In the genomic region with DNA sequence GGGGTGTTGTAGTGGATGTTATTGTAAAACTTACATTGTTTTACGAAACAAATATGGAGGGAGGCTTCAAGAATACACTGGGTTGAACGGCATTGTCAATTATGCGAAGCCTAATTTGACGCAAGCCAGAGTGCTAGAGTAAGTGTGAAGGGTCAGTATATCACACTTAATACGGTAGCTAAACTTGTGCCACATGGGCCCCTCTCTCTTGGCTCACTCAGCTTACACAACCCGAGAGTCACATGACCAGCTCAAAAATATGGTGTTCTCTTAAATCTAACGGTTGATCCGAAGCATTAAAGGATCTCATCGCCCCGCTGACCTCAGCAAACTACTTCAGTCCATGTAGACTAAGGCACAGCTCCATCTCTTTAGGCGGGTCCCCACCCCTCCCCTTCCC, we compare ENCODE assay signal across 9 mouse cellular contexts. TPM values are rescaled to one million over a fixed set of nuclear protein-coding genes. Genes with fewer than 3 reads are reported as not detected.
DNase-seq lines count a peak whose midpoint lies in the region; ATAC-seq and TF ChIP-seq lines count a peak whose summit lies in the region.
"Had no signal": no experiment of that assay in that cellular context is flagged by ENCODE, and none has a peak within 500 bp of the region (broad histone marks: within the 10 kb centered on the region; RNA-seq: fewer than 3 reads in every experiment).

No protein-coding gene starts in this region.

- H3K27ac ChIP-seq in lung, postnatal 0 days (ENCODE audit: low read length), result no peak overlapping the region
- no peak overlapping the region for H3K27ac ChIP-seq in forebrain, postnatal 0 days (ENCODE audit: low read depth, low read length)
- no peak overlapping the region for H3K27ac ChIP-seq in liver, embryonic 13.5 days
- H3K27ac ChIP-seq in stomach, postnatal 0 days (replicated peaks), result no peak overlapping the region

- peak; percentile 64 for DNase-seq in lung, postnatal 0 days (ENCODE audit: low spot score)
- no peak for DNase-seq in lung, postnatal 25 days (ENCODE audit: low spot score)
- no peak for DNase-seq in forebrain, postnatal 0 days
- no peak for DNase-seq in liver, embryonic 13.5 days
- no peak for DNase-seq in stomach, postnatal 0 days (ENCODE audit: low spot score)
- DNase-seq in layer of hippocampus, postnatal 36 days, result no peak
- no peak for DNase-seq in thymus, postnatal 10 days (ENCODE audit: low spot score in 2 of 2)
- DNase-seq: cerebellum, adult 8-10 months; kidney, postnatal 14 days had no signal

- no peaks in the 10 kb centered on the region for H3K27me3 ChIP-seq in lung, postnatal 0 days (replicated peaks; ENCODE audit: insufficient read depth, low read length)
- no peaks in the 10 kb centered on the region for H3K27me3 ChIP-seq in forebrain, postnatal 0 days (ENCODE audit: insufficient read depth, low read length)
- no peaks in the 10 kb centered on the region for H3K27me3 ChIP-seq in liver, embryonic 13.5 days
- no peaks in the 10 kb centered on the region for H3K27me3 ChIP-seq in stomach, postnatal 0 days (ENCODE audit: control insufficient read depth, insufficient read depth, low read length)

- WGBS in lung, postnatal 0 days, result 47% methylated on average over 11 of the region's 11 CpGs
- 36% methylated on average over 11 of the region's 11 CpGs for WGBS in forebrain, postnatal 0 days
- WGBS in liver, embryonic 13.5 days (ENCODE audit: insufficient replicate concordance), result 42% methylated on average over 11 of the region's 11 CpGs
- WGBS in stomach, postnatal 0 days, result 40% methylated on average over 11 of the region's 11 CpGs

- no peaks in the 10 kb centered on the region for H3K9me3 ChIP-seq in lung, postnatal 0 days (ENCODE audit: low read length)
- H3K9me3 ChIP-seq in forebrain, postnatal 0 days (ENCODE audit: low read length), result no peaks in the 10 kb centered on the region
- no peaks in the 10 kb centered on the region for H3K9me3 ChIP-seq in liver, embryonic 13.5 days (replicated peaks)
- H3K9me3 ChIP-seq in stomach, postnatal 0 days (ENCODE audit: control insufficient read depth, low read length), result no peaks in the 10 kb centered on the region

- no peak for TF ChIP-seq CTCF in lung, postnatal 0 days (IDR thresholded peaks at IDR 0.05)
- TF ChIP-seq CTCF in forebrain, postnatal 0 days (IDR thresholded peaks at IDR 0.05; ENCODE audit: low read depth), result no peak
- no peak for TF ChIP-seq CTCF in stomach, postnatal 0 days (IDR thresholded peaks at IDR 0.05; ENCODE audit: low read depth)

- H3K4me2 ChIP-seq in lung, postnatal 0 days (replicated peaks; ENCODE audit: low read depth, low read length), result peak overlapping the region; percentile 48; the same call in 1 of the 2 replicates
- peak overlapping the region; percentile 53 for H3K4me2 ChIP-seq in forebrain, postnatal 0 days (ENCODE audit: low read depth)
- peak overlapping the region; percentile 62 for H3K4me2 ChIP-seq in liver, embryonic 13.5 days
- peak overlapping the region; percentile 54 for H3K4me2 ChIP-seq in stomach, postnatal 0 days (replicated peaks; ENCODE audit: low read depth)

- no peak overlapping the region for H3K9ac ChIP-seq in lung, postnatal 0 days (replicated peaks; ENCODE audit: low read depth)
- 0 out of 2 replicates have a peak overlapping the region, but pooled peaks have one; percentile 47 for H3K9ac ChIP-seq in forebrain, postnatal 0 days
- H3K9ac ChIP-seq in liver, embryonic 13.5 days, result no peak overlapping the region
- H3K9ac ChIP-seq in stomach, postnatal 0 days (ENCODE audit: low read length), result no peak overlapping the region

- peaks cover 5% of the 10 kb centered on the region; the same call in 1 of the 2 replicates for H3K4me1 ChIP-seq in lung, postnatal 0 days (ENCODE audit: insufficient read depth, low read depth, low read length)
- H3K4me1 ChIP-seq in forebrain, postnatal 0 days (ENCODE audit: insufficient read depth), result no peaks in the 10 kb centered on the region
- peaks cover 5% of the 10 kb centered on the region; the same call in 1 of the 2 replicates for H3K4me1 ChIP-seq in liver, embryonic 13.5 days (replicated peaks)
- H3K4me1 ChIP-seq in stomach, postnatal 0 days (replicated peaks; ENCODE audit: control insufficient read depth, insufficient read depth), result peaks cover 3% of the 10 kb centered on the region; the same call in 1 of the 2 replicates

- TF ChIP-seq EP300 in lung, postnatal 0 days (IDR thresholded peaks at IDR 0.05), result no peak
- no peak for TF ChIP-seq EP300 in stomach, postnatal 0 days (optimal IDR thresholded peaks at IDR 0.05)

- no peak overlapping the region for H3K4me3 ChIP-seq in lung, postnatal 0 days (ENCODE audit: low read depth, low read length)
- peak overlapping the region; percentile 33 for H3K4me3 ChIP-seq in forebrain, postnatal 0 days (ENCODE audit: low read depth, low read length)
- H3K4me3 ChIP-seq in liver, embryonic 13.5 days (replicated peaks), result no peak overlapping the region
- H3K4me3 ChIP-seq in stomach, postnatal 0 days (ENCODE audit: low read depth, low read length), result no peak overlapping the region

- ATAC-seq in lung, postnatal 0 days, result peak; percentile 48
- ATAC-seq in forebrain, postnatal 0 days, result no peak; the same call in 1 of the 2 replicates
- ATAC-seq in liver, embryonic 13.5 days (ENCODE audit: low read depth), result peak; percentile 39; the same call in 1 of the 2 replicates
- ATAC-seq in stomach, postnatal 0 days (ENCODE audit: low FRiP score, low TSS enrichment), result no peak

- H3K36me3 ChIP-seq in lung, postnatal 0 days (ENCODE audit: insufficient read depth, low read length), result no peaks in the 10 kb centered on the region
- no peaks in the 10 kb centered on the region for H3K36me3 ChIP-seq in forebrain, postnatal 0 days (ENCODE audit: insufficient read depth)
- no peaks in the 10 kb centered on the region for H3K36me3 ChIP-seq in liver, embryonic 13.5 days
- H3K36me3 ChIP-seq in stomach, postnatal 0 days (ENCODE audit: control insufficient read depth, insufficient read depth, low read length), result no peaks in the 10 kb centered on the region

RNA-seq across cellular contexts. Expression of a gene that starts 8.7 kb away (rescaled TPM):
- polyA plus RNA-seq in lung, postnatal 0 days (2015; fragmentation: Nextera tagmentation; extraction: Ambion mirVana), result not detected in 2 replicates
- not detected in 2 replicates for total RNA-seq in forebrain, postnatal 0 days (2014; rRNA removed)
- not detected in 2 replicates for polyA plus RNA-seq in forebrain, postnatal 0 days (2015; fragmentation: Nextera tagmentation; extraction: Ambion mirVana)
- not detected in 2 replicates for polyA plus RNA-seq in liver, embryonic 13.5 days (2015; fragmentation: Nextera tagmentation; extraction: Ambion mirVana)
- not detected in 2 replicates for polyA plus RNA-seq in stomach, postnatal 0 days (2015; fragmentation: Nextera tagmentation; extraction: Ambion mirVana)
- total RNA-seq in layer of hippocampus, postnatal 36 days (2021), result not detected

RNA-seq across cellular contexts. Expression of a gene that starts 32.0 kb away (rescaled TPM):
- 2.7 and 2.9 TPM in 2 replicates for polyA plus RNA-seq in lung, postnatal 0 days (2015; fragmentation: Nextera tagmentation; extraction: Ambion mirVana)
- 3.7 and 5.1 TPM in 2 replicates for total RNA-seq in forebrain, postnatal 0 days (2014; rRNA removed)
- 1.7 and 2.2 TPM in 2 replicates for polyA plus RNA-seq in forebrain, postnatal 0 days (2015; fragmentation: Nextera tagmentation; extraction: Ambion mirVana)
- polyA plus RNA-seq in liver, embryonic 13.5 days (2015; fragmentation: Nextera tagmentation; extraction: Ambion mirVana), result 2.7 and 3.3 TPM in 2 replicates
- 1.8 TPM in 2 replicates for polyA plus RNA-seq in stomach, postnatal 0 days (2015; fragmentation: Nextera tagmentation; extraction: Ambion mirVana)
- total RNA-seq in layer of hippocampus, postnatal 36 days (2021), result 1 to 10 TPM; 1.8 to 2.6 TPM

Comparison
In these comparisons a context has a peak if more than half of its experiments do, and no peak if none do; other contexts are left out.
1. ATAC-seq: peak in lung, postnatal 0 days (single experiment) and liver, embryonic 13.5 days (single experiment); none in forebrain, postnatal 0 days (single experiment) and stomach, postnatal 0 days (single experiment).
2. Peak in every context shown above with its lines, with median percentiles within 50 percentile points of each other: H3K4me2 ChIP-seq.